Mouse (Mus musculus) G1E (cell line): Measurements from ENCODE around the gene Wars2.

Source experiments
- CTCF ChIP-seq: IDR thresholded peaks from 2 replicates; pipeline ENCODE4 v1.5.1; 2012; ENCODE audit warnings: low read depth, low read length, inconsistent platforms, mixed read lengths
- GATA1 ChIP-seq: IDR thresholded peaks from 2 replicates; pipeline ENCODE4 v1.6.1; 2012; ENCODE audit warnings: borderline replicate concordance, low read length, inconsistent platforms, mixed read lengths
- GATA2 ChIP-seq: IDR thresholded peaks from 2 replicates; pipeline ENCODE4 v1.6.1; 2012; ENCODE audit warnings: low read depth, low read length, inconsistent platforms, borderline replicate concordance
- POLR2AphosphoS5 ChIP-seq: IDR thresholded peaks from 2 replicates; pipeline ENCODE4 v1.6.1; 2012; ENCODE audit warnings: low read depth, low read length, inconsistent platforms; ENCODE audit not compliant: insufficient replicate concordance
- TAL1 ChIP-seq: conservative IDR thresholded peaks from 2 replicates; pipeline ENCODE4 v1.6.1; 2012; ENCODE audit warnings: low read depth, low read length, inconsistent platforms, mixed read lengths

DNA sequence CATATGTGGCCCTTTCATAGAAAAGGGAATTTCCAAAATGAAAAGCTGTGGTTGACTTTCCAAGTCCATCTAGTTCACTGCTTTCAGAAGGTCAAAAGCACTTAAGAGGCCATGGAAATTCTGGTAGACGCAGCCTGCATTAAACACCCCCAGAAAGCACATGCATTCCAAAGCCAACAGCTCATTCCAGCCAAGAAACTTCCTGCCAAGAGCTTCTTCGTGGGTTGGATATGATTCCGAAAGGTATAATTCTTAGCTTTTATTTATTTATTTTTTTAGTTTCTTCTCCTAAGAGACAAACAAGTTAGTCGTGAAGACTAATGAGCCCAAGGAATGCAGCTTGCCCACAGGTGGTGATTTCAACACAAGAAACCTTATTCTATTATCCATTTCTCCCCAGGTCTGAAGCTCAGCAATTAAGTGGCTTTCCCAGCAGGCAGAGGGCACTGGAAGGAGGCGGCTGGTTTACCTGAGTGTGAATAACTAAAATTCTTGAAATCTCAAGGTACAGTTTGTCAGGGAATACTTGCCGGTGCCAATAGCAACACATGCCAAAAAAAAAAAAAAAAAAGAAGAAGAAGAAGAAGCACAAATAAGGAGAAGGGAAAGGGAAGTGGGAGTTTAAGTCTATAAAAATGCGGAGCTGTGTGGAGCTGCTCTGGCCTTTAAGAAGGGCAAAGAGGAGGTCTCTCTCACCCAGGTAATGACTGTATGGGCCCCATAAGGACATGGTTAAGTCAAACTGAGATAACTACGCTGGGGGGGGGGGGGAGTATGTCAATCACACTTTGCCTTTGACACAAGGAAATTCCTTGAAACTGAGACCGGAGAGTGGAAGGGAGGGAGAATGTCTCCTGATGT, 30.3 kb upstream of the Wars2 start:
- TF ChIP-seq CTCF (no peak), TAL1 (no peak), GATA1 (no peak), POLR2AphosphoS5 (no peak), GATA2 (no peak)
